Mouse (Mus musculus) embryonic facial prominence, embryonic 11.5 days (tissue): ENCODE measurements around the gene Hic2. TPM values are rescaled to one million over a fixed set of nuclear protein-coding genes. Genes with fewer than 3 reads are reported as not detected.

Experiments
- ATAC-seq: fragments of 200-750 bp; cut with Nextera tagmentation; replicated peaks from 2 replicates; pipeline ENCODE4 v1.8.0; 2017; ENCODE audit warnings: low read depth; ENCODE audit not compliant: insufficient number of reproducible peaks, low FRiP score, low TSS enrichment
- DNase-seq: peaks from one replicate; pipeline ENCODE4 v3.0.0-alpha.2; 2015; ENCODE audit warnings: low spot score
- H3K27ac ChIP-seq: fragments of 300-500 bp; sonication (generic); replicated peaks from 2 replicates; pipeline ENCODE4 v1.5.1; 2014; ENCODE audit warnings: mild to moderate bottlenecking, low read depth, low read length, control low read depth
- H3K27me3 ChIP-seq: fragments of 300-500 bp; sonication (generic); 2 replicates; pipeline ENCODE4 v1.6.1; 2014; ENCODE audit warnings: mild to moderate bottlenecking, low read length, moderate library complexity, mixed read lengths; ENCODE audit not compliant: control insufficient read depth, insufficient read depth
- H3K36me3 ChIP-seq: fragments of 300-500 bp; sonication (generic); replicated peaks from 2 replicates; pipeline ENCODE4 v1.6.1; 2014; ENCODE audit warnings: low read depth, mild to moderate bottlenecking, low read length, moderate library complexity, mixed read lengths; ENCODE audit not compliant: control insufficient read depth, insufficient read depth
- H3K4me1 ChIP-seq: fragments of 300-500 bp; sonication (generic); 2 replicates; pipeline ENCODE4 v1.6.1; 2014; ENCODE audit warnings: low read length, mixed read lengths; ENCODE audit not compliant: control insufficient read depth, insufficient read depth
- H3K4me2 ChIP-seq: fragments of 300-500 bp; sonication (generic); 2 replicates; pipeline ENCODE4 v1.6.1; 2014; ENCODE audit warnings: low read depth, mild to moderate bottlenecking, control low read depth, low read length, moderate library complexity
- H3K4me3 ChIP-seq: fragments of 300-500 bp; sonication (generic); 2 replicates; pipeline ENCODE4 v1.5.1; 2014; ENCODE audit warnings: low read depth, low read length, control low read depth
- H3K9ac ChIP-seq: fragments of 300-500 bp; sonication (generic); replicated peaks from 2 replicates; pipeline ENCODE4 v1.6.1; 2014; ENCODE audit warnings: mild to moderate bottlenecking, control low read depth, low read length
- H3K9me3 ChIP-seq: fragments of 300-500 bp; sonication (generic); replicated peaks from 2 replicates; pipeline ENCODE4 v1.6.1; 2016; ENCODE audit warnings: mild to moderate bottlenecking, low read length, inconsistent platforms, mixed read lengths; ENCODE audit not compliant: control insufficient read depth
- WGBS: fragments of 180-500 bp; shearing (Covaris S2); extraction: QIAGEN DNeasy Blood & Tissue Kit; methylation state at CpG from one replicate; pipeline ENCODE4 v1.1.7; 2014; 5-methylcytosine and 5-hydroxymethylcytosine counted together
- polyA plus RNA-seq: library from polyadenylated mRNA; unstranded; fragments of >200 nt; fragmentation: Nextera tagmentation; extraction: Ambion mirVana; gene quantifications from 2 replicates; pipeline ENCODE4 v1.2.1, GENCODE M21; 2014

The Hic2 gene
- 6.1 and 7.8 TPM in 2 replicates for polyA plus RNA-seq

- DNase-seq (peak; percentile 98), ATAC-seq (peak; percentile 97)
- Histone ChIP-seq H3K9ac (peak within 1 kb of the TSS; percentile 90), H3K27me3 (no peaks in the 10 kb centered on the region), H3K4me2 (peak within 1 kb of the TSS; percentile 87), H3K27ac (peak within 1 kb of the TSS; percentile 80), H3K4me1 (no peaks in the 10 kb centered on the region; the same call in none of the 2 replicates), H3K4me3 (peak within 1 kb of the TSS; percentile 93), H3K9me3 (no peaks in the 10 kb centered on the region), H3K36me3 (no peaks in the 10 kb centered on the region)
- WGBS, result under 1% methylated on average over 59 of the region's 59 CpGs
Observed at GRCm38 (mm10) chr16:17232794-17233701, at the start of gene Hic2. TSS of gene Hic2 (plus strand) at chr16:17233572.

- no peaks in the 10 kb centered on the region for H3K27me3 ChIP-seq
- no peak overlapping the region for H3K27ac ChIP-seq
- H3K36me3 ChIP-seq, result no peaks in the 10 kb centered on the region; the same call in 1 of the 2 replicates
- no peak overlapping the region for H3K4me2 ChIP-seq
- no peak overlapping the region for H3K9ac ChIP-seq
- no peaks in the 10 kb centered on the region for H3K9me3 ChIP-seq
- no peak for DNase-seq
- no peaks in the 10 kb centered on the region for H3K4me1 ChIP-seq
- H3K4me3 ChIP-seq, result no peak overlapping the region
- ATAC-seq, result no peak
Observed at GRCm38 (mm10) chr16:17185475-17185874, 47.9 kb upstream of the Hic2 start.

GRCm38 (mm10) chr16:17193823-17194222 is 39.5 kb upstream of the Hic2 start:
- no peak overlapping the region for H3K27ac ChIP-seq
- H3K36me3 ChIP-seq, result peaks cover 3% of the 10 kb centered on the region
- no peak overlapping the region for H3K4me2 ChIP-seq
- no peak overlapping the region for H3K4me3 ChIP-seq
- no peaks in the 10 kb centered on the region for H3K27me3 ChIP-seq
- no peaks in the 10 kb centered on the region for H3K4me1 ChIP-seq
- DNase-seq, result no peak
- H3K9ac ChIP-seq, result no peak overlapping the region
- no peak for ATAC-seq
- H3K9me3 ChIP-seq, result no peaks in the 10 kb centered on the region
- 95% methylated on average over 4 of the region's 4 CpGs for WGBS

GRCm38 (mm10) chr16:17200121-17200952 is 33.0 kb upstream of the Hic2 start:
- ATAC-seq, result 0 out of 2 replicates have a peak, but pooled peaks have one; percentile 6
- WGBS, result 6% methylated on average over 24 of the region's 24 CpGs

GRCm38 (mm10) chr16:17200953-17201707 is 32.2 kb upstream of the Hic2 start:
- H3K4me2 ChIP-seq, result peak overlapping the region; percentile 53
- no peaks in the 10 kb centered on the region for H3K36me3 ChIP-seq

More at GRCm38 (mm10) chr16:17200121-17200952, 33.0 kb upstream of the Hic2 start:
- 0 out of 2 replicates have a peak overlapping the region, but pooled peaks have one; percentile 6 for H3K27ac ChIP-seq
- no peaks in the 10 kb centered on the region for H3K27me3 ChIP-seq
- H3K9me3 ChIP-seq, result no peaks in the 10 kb centered on the region
- peak; percentile 27 for DNase-seq
- H3K4me2 ChIP-seq, result peak overlapping the region; percentile 53
- peak overlapping the region; percentile 100 for H3K4me3 ChIP-seq
- no peaks in the 10 kb centered on the region for H3K36me3 ChIP-seq
- peak overlapping the region; percentile 100 for H3K9ac ChIP-seq
- H3K4me1 ChIP-seq, result no peaks in the 10 kb centered on the region

GRCm38 (mm10) chr16:17201977-17202376 is 31.4 kb upstream of the Hic2 start:
- no peaks in the 10 kb centered on the region for H3K27me3 ChIP-seq
- H3K9me3 ChIP-seq, result no peaks in the 10 kb centered on the region
- H3K9ac ChIP-seq, result no peak overlapping the region
- H3K4me1 ChIP-seq, result no peaks in the 10 kb centered on the region
- H3K4me3 ChIP-seq, result no peak overlapping the region
- DNase-seq, result peak; percentile 31
- no peak overlapping the region for H3K4me2 ChIP-seq
- no peak for ATAC-seq
- H3K27ac ChIP-seq, result no peak overlapping the region
- WGBS, result 67% methylated on average over 2 of the region's 2 CpGs
- H3K36me3 ChIP-seq, result no peaks in the 10 kb centered on the region

More at GRCm38 (mm10) chr16:17200953-17201707, 32.2 kb upstream of the Hic2 start:
- no peaks in the 10 kb centered on the region for H3K4me1 ChIP-seq
- H3K9me3 ChIP-seq, result no peaks in the 10 kb centered on the region
- no peaks in the 10 kb centered on the region for H3K27me3 ChIP-seq
- WGBS, result under 1% methylated on average over 71 of the region's 72 CpGs
- DNase-seq (peak; percentile 91), ATAC-seq (peak; percentile 78)
- peak overlapping the region; percentile 100 for H3K9ac ChIP-seq
- H3K27ac ChIP-seq, result peak overlapping the region; percentile 6; the same call in 1 of the 2 replicates
- H3K4me3 ChIP-seq, result peak overlapping the region; percentile 100

- no peaks in the 10 kb centered on the region for H3K9me3 ChIP-seq
- no peak within 1 kb of the TSS for H3K9ac ChIP-seq
- ATAC-seq, result no peak
- no peak for DNase-seq
- H3K4me2 ChIP-seq, result no peak within 1 kb of the TSS
- no peaks in the 10 kb centered on the region for H3K4me1 ChIP-seq
- peak within 1 kb of the TSS; percentile 100 for H3K4me3 ChIP-seq
- no peaks in the 10 kb centered on the region for H3K36me3 ChIP-seq
- no peaks in the 10 kb centered on the region for H3K27me3 ChIP-seq
- H3K27ac ChIP-seq, result no peak within 1 kb of the TSS
- WGBS, result 77% methylated on average over 1 of the region's 1 CpGs
Observed at GRCm38 (mm10) chr16:17202549-17202948, 30.8 kb upstream of the Hic2 start, which contains the start of gene Ube2l3. TSS of gene Ube2l3 (minus strand) at chr16:17202649.
